Mouse (Mus musculus) embryonic facial prominence, embryonic 15.5 days (tissue): ENCODE results near the gene Med14. TPM values are rescaled to one million over a fixed set of nuclear protein-coding genes. Genes with fewer than 3 reads are reported as not detected.

Source experiments
- ATAC-seq: fragments of 200-750 bp; cut with Nextera tagmentation; 2 replicates; pipeline ENCODE4 v1.8.0; 2017; ENCODE audit warnings: low read depth, moderate TSS enrichment; ENCODE audit not compliant: insufficient number of reproducible peaks, low FRiP score, low TSS enrichment
- H3K27ac ChIP-seq: fragments of 300-500 bp; sonication (generic); replicated peaks from 2 replicates; pipeline ENCODE4 v1.5.1; 2015; ENCODE audit warnings: mild to moderate bottlenecking, inconsistent platforms
- H3K27me3 ChIP-seq: fragments of 300-500 bp; sonication (generic); 2 replicates; pipeline ENCODE4 v1.6.1; 2015; ENCODE audit warnings: inconsistent platforms
- H3K36me3 ChIP-seq: fragments of 300-500 bp; sonication (generic); 2 replicates; pipeline ENCODE4 v1.6.1; 2015; ENCODE audit warnings: mild to moderate bottlenecking, inconsistent platforms
- H3K4me1 ChIP-seq: fragments of 300-500 bp; sonication (generic); 2 replicates; pipeline ENCODE4 v1.6.1; 2015; ENCODE audit warnings: inconsistent platforms
- H3K4me2 ChIP-seq: fragments of 300-500 bp; sonication (generic); replicated peaks from 2 replicates; pipeline ENCODE4 v1.6.1; 2015; ENCODE audit warnings: mild to moderate bottlenecking, inconsistent platforms
- H3K4me3 ChIP-seq: fragments of 300-500 bp; sonication (generic); replicated peaks from 2 replicates; pipeline ENCODE4 v1.5.1; 2015; ENCODE audit warnings: mild to moderate bottlenecking, inconsistent platforms
- H3K9ac ChIP-seq: fragments of 300-500 bp; sonication (generic); 2 replicates; pipeline ENCODE4 v1.6.1; 2015; ENCODE audit warnings: inconsistent platforms
- H3K9me3 ChIP-seq: fragments of 300-500 bp; sonication (generic); replicated peaks from 2 replicates; pipeline ENCODE4 v1.6.1; 2016; ENCODE audit warnings: inconsistent platforms
- WGBS: fragments of 180-500 bp; shearing (Covaris S2); methylation state at CpG from one replicate; pipeline ENCODE4 v1.1.7; 2015; 5-methylcytosine and 5-hydroxymethylcytosine counted together
- polyA plus RNA-seq: library from polyadenylated mRNA; unstranded; fragments of >200 nt; fragmentation: Nextera tagmentation; extraction: Ambion mirVana; gene quantifications from 2 replicates; pipeline ENCODE4 v1.2.1, GENCODE M21; 2015

Med14 gene
- polyA plus RNA-seq, 1 experiment from 2014 or later = 14.3 TPM

DNA sequence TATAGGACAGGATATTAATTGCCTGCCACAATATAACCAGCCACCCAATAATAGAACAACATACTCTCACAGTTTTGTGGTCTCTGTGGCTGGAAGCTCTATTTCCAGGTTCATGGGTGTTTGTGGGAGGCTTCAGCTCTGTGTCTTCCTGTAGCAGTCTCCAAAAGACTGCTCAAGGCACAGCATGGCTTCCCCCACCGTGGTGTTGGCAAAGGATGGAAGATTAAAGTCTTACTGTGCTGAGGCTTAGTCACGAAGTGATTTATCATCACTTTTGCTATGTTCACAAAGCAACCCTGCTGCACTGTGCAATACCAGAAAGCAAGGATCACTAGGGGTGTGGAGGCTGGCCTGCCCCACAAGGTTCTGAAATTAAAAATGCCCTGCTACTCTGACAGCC is 108.0 kb downstream of the Med14 start:
- Histone ChIP-seq H3K4me2 (no peak overlapping the region), H3K27me3 (no peaks in the 10 kb centered on the region), H3K4me1 (no peaks in the 10 kb centered on the region), H3K9ac (no peak overlapping the region), H3K4me3 (no peak overlapping the region), H3K36me3 (peaks cover 12% of the 10 kb centered on the region), H3K27ac (no peak overlapping the region), H3K9me3 (no peaks in the 10 kb centered on the region)
- WGBS = 72% methylated on average over 2 of the region's 2 CpGs
- ATAC-seq = no peak

DNA sequence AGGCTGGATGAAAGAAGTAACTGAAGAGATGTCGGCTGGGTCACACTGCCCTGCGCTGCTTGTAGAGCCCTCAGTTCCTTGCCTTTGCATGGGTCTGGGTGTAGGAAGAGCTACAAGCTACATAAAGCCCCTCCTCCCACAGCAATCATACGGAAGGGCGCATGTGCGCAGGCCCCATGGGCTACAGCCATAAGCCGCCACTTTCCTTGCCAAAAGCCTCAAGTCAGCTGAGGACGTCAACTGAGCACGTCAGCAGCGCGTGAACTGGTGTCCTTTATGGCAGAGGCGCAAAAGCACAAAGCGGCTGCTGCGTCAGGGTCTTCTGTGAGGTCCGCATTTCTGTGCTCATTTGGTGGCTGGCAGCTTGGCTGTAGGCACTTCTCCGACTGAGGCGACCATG is 110.0 kb downstream of the Med14 start:
- H3K9me3 ChIP-seq = no peaks in the 10 kb centered on the region
- ATAC-seq = no peak
- no peak overlapping the region for H3K4me2 ChIP-seq
- WGBS = 93% methylated on average over 16 of the region's 16 CpGs
- H3K9ac ChIP-seq = no peak overlapping the region
- no peaks in the 10 kb centered on the region for H3K4me1 ChIP-seq
- no peak overlapping the region for H3K4me3 ChIP-seq
- no peaks in the 10 kb centered on the region for H3K27me3 ChIP-seq
- H3K27ac ChIP-seq = no peak overlapping the region
- 0 out of 2 replicates have a peak, but pooled peaks cover 5% of the 10 kb centered on the region for H3K36me3 ChIP-seq

DNA sequence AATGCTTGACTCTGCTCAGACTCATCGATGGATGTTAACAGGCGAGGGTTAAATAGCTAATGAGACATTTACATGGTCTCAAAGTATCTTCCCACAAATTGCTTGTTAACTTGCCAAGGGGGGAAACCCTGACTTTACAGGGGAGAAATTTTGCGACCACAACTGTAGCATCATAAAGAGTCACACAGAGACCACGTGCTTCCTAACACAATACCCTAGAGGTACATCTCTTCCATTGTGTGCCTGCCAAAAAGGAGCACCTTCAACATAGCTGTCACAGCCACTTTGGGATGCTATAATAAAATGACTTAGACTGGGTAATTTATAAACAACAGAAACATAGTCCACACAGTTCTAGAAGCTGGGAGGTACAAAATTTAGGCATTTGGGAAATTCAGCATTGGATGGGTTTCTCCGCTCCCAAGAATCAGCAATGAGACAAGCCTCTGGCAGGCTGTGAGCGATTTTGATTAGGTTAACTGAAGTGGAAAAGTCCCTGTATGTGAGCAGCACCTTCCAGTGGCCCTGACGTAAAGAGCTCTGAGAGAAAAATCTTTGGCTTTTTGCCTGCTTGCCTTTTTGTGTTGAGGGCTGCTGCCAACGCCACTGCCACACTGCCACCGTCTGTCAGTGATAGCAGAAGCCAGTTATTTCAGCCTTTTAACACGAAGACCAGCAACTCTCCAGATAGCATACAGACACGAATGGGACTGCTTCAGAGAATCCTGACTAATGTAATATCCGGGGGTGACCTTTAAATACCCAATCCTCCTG is 116.2 kb downstream of the Med14 start:
- 54% methylated on average over 12 of the region's 12 CpGs for WGBS
- H3K27ac ChIP-seq = no peak overlapping the region
- ATAC-seq = no peak

DNA sequence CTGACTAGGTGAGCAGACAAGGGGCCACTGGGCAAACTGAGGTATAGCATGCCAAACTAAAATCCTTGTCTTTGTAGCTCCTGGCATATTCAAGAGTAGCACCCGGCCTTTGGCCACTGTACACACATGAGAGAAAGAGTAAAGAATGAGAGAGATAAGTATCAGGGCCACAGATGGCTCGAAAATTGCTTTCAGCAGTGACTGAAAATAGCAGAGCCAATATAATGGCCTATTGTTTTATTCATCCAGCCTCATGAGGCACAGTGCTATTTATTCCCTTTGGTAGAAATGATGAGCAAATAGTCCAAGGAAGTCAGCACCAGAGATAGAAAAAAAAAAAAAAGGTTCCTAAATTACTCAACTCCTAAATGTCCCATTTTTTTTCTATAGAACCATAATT is 116.9 kb downstream of the Med14 start:
- no peak for ATAC-seq
- no peak overlapping the region for H3K27ac ChIP-seq
- no peak overlapping the region for H3K4me3 ChIP-seq
- 26% methylated on average over 2 of the region's 2 CpGs for WGBS
- H3K27me3 ChIP-seq = no peaks in the 10 kb centered on the region
- 0 out of 2 replicates have a peak, but pooled peaks cover under 1% of the 10 kb centered on the region for H3K36me3 ChIP-seq
- H3K9me3 ChIP-seq = no peaks in the 10 kb centered on the region
- no peak overlapping the region for H3K4me2 ChIP-seq
- H3K4me1 ChIP-seq = no peaks in the 10 kb centered on the region
- H3K9ac ChIP-seq = no peak overlapping the region

More for the DNA sequence above, 116.2 kb downstream of the Med14 start:
- Histone ChIP-seq H3K9me3 (no peaks in the 10 kb centered on the region), H3K27me3 (no peaks in the 10 kb centered on the region), H3K4me2 (no peak overlapping the region), H3K9ac (no peak overlapping the region), H3K4me1 (no peaks in the 10 kb centered on the region), H3K36me3 (0 out of 2 replicates have a peak, but pooled peaks cover 2% of the 10 kb centered on the region), H3K4me3 (no peak overlapping the region)

Other genes starting within 250 kb of the Med14 start
- 79.6 and 80.3 TPM in 2 replicates for gene Atp6ap2, start 174.3 kb downstream of the Med14 start, polyA plus RNA-seq
- 35.7 and 36.9 TPM in 2 replicates for gene 1810030O07Rik, start 88.4 kb downstream of the Med14 start, polyA plus RNA-seq